Mouse (Mus musculus) kidney, embryonic 15.5 days (tissue): ENCODE measurements around the gene Slc5a11. TPM values are rescaled to one million over a fixed set of nuclear protein-coding genes. Genes with fewer than 3 reads are reported as not detected.

Source experiments
- ATAC-seq: fragments of 200-750 bp; cut with Nextera tagmentation; replicated peaks from 2 replicates; pipeline ENCODE4 v1.8.0; 2017; ENCODE audit warnings: moderate TSS enrichment; ENCODE audit not compliant: low FRiP score
- H3K27ac ChIP-seq: fragments of 300-500 bp; sonication (generic); 2 replicates; pipeline ENCODE4 v1.5.1; 2015; ENCODE audit warnings: mild to moderate bottlenecking, inconsistent platforms
- H3K27me3 ChIP-seq: fragments of 300-500 bp; sonication (generic); 2 replicates; pipeline ENCODE4 v1.6.1; 2015; ENCODE audit warnings: inconsistent platforms
- H3K36me3 ChIP-seq: fragments of 300-500 bp; sonication (generic); 2 replicates; pipeline ENCODE4 v1.6.1; 2015; ENCODE audit warnings: inconsistent platforms
- H3K4me1 ChIP-seq: fragments of 300-500 bp; sonication (generic); 2 replicates; pipeline ENCODE4 v1.6.1; 2015; ENCODE audit warnings: inconsistent platforms
- H3K4me2 ChIP-seq: fragments of 300-500 bp; sonication (generic); 2 replicates; pipeline ENCODE4 v1.6.1; 2015; ENCODE audit warnings: moderate library complexity, mild to moderate bottlenecking, inconsistent platforms
- H3K4me3 ChIP-seq: fragments of 300-500 bp; sonication (generic); replicated peaks from 2 replicates; pipeline ENCODE4 v1.5.1; 2015; ENCODE audit warnings: mild to moderate bottlenecking, inconsistent platforms
- H3K9ac ChIP-seq: fragments of 300-500 bp; sonication (generic); 2 replicates; pipeline ENCODE4 v1.6.1; 2015; ENCODE audit warnings: mild to moderate bottlenecking, inconsistent platforms
- H3K9me3 ChIP-seq: fragments of 300-500 bp; sonication (generic); replicated peaks from 2 replicates; pipeline ENCODE4 v1.6.1; 2016; ENCODE audit warnings: inconsistent platforms
- WGBS: fragments of 180-500 bp; shearing (Covaris S2); methylation state at CpG from one replicate; pipeline ENCODE4 v1.1.7; 2015; ENCODE audit warnings: mixed read lengths; 5-methylcytosine and 5-hydroxymethylcytosine counted together
- polyA plus RNA-seq: library from polyadenylated mRNA; unstranded; fragments of >200 nt; fragmentation: Nextera tagmentation; extraction: Ambion mirVana; gene quantifications from 2 replicates; pipeline ENCODE4 v1.2.1, GENCODE M21; 2015

Slc5a11 gene
- polyA plus RNA-seq, 1 experiment from 2014 or later, result 3.1 TPM

GRCm38 (mm10) chr7:123248166-123248565 is 33.6 kb downstream of the Slc5a11 start:
- Histone ChIP-seq H3K4me2 (no peak overlapping the region), H3K27me3 (no peaks in the 10 kb centered on the region), H3K9ac (no peak overlapping the region), H3K9me3 (no peaks in the 10 kb centered on the region), H3K4me3 (no peak overlapping the region), H3K4me1 (no peaks in the 10 kb centered on the region), H3K27ac (no peak overlapping the region), H3K36me3 (no peaks in the 10 kb centered on the region)
- 34% methylated on average over 2 of the region's 2 CpGs for WGBS
- no peak for ATAC-seq

DNA sequence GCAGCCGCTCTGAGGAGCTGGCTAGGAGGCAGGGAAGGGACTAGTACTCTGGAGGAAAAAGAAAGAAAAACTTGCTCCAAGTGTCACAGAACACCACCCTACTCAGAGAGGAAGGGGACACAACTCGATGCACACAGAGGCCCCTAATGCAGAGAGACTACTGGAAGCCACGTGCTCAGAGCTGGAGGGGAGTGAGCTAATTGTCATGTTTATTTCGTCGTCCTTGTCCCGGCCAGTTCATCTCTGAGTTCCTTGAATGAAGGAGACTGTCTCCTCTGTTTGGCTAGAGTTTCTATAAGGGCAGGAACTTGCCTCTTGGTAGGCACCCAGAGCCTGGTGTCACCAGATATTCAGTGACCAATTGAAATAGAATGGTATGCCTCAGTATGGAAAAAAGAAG is 36.8 kb downstream of the Slc5a11 start:
- no peaks in the 10 kb centered on the region for H3K36me3 ChIP-seq
- ATAC-seq, result no peak
- WGBS, result 48% methylated on average over 6 of the region's 6 CpGs

GRCm38 (mm10) chr7:123253396-123253795 is 38.8 kb downstream of the Slc5a11 start:
- WGBS, result 79% methylated on average over 7 of the region's 7 CpGs
- Histone ChIP-seq H3K4me3 (no peak overlapping the region), H3K4me2 (no peak overlapping the region), H3K27ac (no peak overlapping the region), H3K9me3 (no peaks in the 10 kb centered on the region), H3K4me1 (no peaks in the 10 kb centered on the region), H3K9ac (no peak overlapping the region), H3K36me3 (no peaks in the 10 kb centered on the region), H3K27me3 (no peaks in the 10 kb centered on the region)
- ATAC-seq, result no peak

More for the DNA sequence above, 36.8 kb downstream of the Slc5a11 start:
- Histone ChIP-seq H3K9me3 (no peaks in the 10 kb centered on the region), H3K27me3 (no peaks in the 10 kb centered on the region), H3K4me2 (no peak overlapping the region), H3K9ac (no peak overlapping the region), H3K27ac (no peak overlapping the region), H3K4me1 (no peaks in the 10 kb centered on the region), H3K4me3 (no peak overlapping the region)

DNA sequence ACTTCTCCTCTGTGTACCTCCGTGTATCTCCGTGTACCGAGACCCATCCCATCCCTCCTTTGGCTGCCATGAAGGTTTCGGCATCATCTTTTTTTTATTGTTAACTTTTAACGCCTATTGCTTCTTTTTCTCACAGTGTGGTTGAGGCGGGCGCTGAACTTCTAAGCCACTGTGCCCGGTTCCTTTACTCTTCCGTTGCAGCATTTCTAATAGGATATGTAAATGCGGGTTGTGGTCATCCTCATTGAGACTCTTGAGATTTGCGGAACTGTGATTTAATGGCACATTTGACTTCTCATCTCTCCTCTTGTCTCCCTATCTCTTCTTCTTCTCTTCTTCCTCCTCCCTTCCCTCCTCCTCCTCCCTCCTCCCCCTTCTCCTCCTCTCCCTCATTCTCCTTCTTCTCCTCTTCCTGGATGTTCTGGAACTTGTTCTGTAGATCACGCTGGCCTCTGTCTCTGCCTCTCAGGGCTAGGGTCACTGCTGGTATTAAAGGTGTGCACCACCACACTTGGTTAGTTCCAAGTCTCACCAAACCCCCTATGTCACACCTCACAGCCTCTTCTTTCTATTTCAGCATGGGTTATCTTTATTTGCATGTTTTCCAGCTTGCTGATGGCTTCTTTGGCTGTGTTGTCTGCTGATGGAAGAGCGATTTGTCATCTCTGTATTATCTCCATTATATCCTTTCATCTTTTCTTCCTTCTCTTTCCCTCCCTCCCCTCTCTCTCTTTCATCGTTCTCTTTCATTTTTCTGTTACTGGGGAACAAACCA is 39.8 kb downstream of the Slc5a11 start:
- Histone ChIP-seq H3K27ac (no peak overlapping the region), H3K4me1 (no peaks in the 10 kb centered on the region)
- ATAC-seq, result no peak

DNA sequence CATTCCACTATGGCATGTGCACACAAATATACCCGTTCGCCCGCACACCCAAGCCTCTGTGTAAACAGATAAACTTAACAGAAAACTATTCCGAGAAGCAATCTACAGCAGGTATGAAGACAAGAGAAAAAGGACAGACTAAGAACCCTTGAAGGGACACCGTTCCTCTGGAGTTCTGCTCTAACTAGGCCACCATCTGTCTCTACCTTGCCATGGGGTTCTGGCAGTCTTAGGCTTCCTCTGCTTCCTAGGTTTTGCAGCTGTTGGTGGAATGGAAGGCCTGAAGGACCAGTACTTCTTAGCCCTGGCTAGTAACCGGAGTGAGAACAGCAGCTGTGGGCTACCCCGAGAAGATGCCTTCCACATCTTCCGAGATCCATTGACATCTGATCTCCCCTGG is 43.5 kb downstream of the Slc5a11 start:
- Histone ChIP-seq H3K4me1 (no peaks in the 10 kb centered on the region), H3K9ac (no peak overlapping the region), H3K36me3 (no peaks in the 10 kb centered on the region), H3K4me2 (no peak overlapping the region), H3K27me3 (no peaks in the 10 kb centered on the region), H3K4me3 (no peak overlapping the region), H3K9me3 (no peaks in the 10 kb centered on the region), H3K27ac (no peak overlapping the region)
- ATAC-seq, result no peak
- WGBS, result 83% methylated on average over 8 of the region's 8 CpGs

More for the DNA sequence above, 39.8 kb downstream of the Slc5a11 start:
- Histone ChIP-seq H3K4me2 (no peak overlapping the region), H3K27me3 (no peaks in the 10 kb centered on the region), H3K4me3 (no peak overlapping the region), H3K9ac (no peak overlapping the region), H3K36me3 (no peaks in the 10 kb centered on the region), H3K9me3 (no peaks in the 10 kb centered on the region)
- WGBS, result 92% methylated on average over 14 of the region's 14 CpGs

DNA sequence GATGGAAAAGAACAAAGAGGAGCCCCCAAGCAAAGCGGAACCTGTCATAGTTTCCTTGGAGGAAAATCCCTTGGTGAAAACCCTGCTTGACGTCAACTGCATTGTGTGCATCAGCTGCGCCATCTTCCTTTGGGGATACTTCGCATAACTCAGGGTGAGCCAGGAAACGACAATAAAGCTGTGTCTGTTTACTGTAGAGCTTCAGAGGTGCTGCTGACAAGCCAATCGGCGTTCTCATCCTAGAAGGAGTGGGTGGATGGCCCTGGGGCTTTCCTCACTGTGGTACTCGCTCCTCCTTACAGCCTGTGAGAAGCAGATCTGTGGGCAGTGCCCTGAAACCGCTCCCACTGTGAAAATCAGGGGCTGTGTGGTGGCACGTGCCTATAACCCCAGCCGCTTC is 58.5 kb downstream of the Slc5a11 start:
- ATAC-seq, result no peak
- 64% methylated on average over 11 of the region's 11 CpGs for WGBS

DNA sequence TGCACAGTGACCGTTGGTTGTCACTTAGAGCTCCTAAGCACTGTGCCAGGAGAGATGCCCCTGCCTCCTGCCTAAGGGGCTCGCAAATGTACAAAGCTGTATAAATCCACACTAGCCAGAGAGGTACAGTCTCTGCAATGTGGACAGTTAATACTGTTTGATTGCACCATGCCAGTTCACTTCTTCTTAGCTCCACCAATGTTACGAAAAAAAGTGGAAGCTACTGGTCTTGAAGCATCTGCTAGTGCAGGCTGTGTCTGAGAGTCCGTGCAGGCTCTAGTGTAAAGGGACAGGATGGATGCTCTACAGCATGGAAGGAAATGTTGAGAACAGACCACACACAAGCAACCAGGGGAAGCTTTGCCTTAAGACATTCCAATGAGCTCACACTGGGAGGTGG is 62.0 kb downstream of the Slc5a11 start:
- H3K4me2 ChIP-seq, result no peak overlapping the region
- no peak overlapping the region for H3K27ac ChIP-seq
- no peaks in the 10 kb centered on the region for H3K4me1 ChIP-seq
- H3K36me3 ChIP-seq, result peaks cover 40% of the 10 kb centered on the region
- no peak overlapping the region for H3K9ac ChIP-seq
- H3K4me3 ChIP-seq, result no peak overlapping the region
- ATAC-seq, result no peak
- WGBS, result 94% methylated on average over 4 of the region's 4 CpGs
- H3K27me3 ChIP-seq, result no peaks in the 10 kb centered on the region
- H3K9me3 ChIP-seq, result no peaks in the 10 kb centered on the region

More for the DNA sequence above, 58.5 kb downstream of the Slc5a11 start:
- H3K36me3 ChIP-seq, result peaks cover 16% of the 10 kb centered on the region
- no peak overlapping the region for H3K27ac ChIP-seq
- no peak overlapping the region for H3K9ac ChIP-seq
- H3K4me2 ChIP-seq, result no peak overlapping the region
- H3K27me3 ChIP-seq, result no peaks in the 10 kb centered on the region
- H3K4me1 ChIP-seq, result no peaks in the 10 kb centered on the region
- no peaks in the 10 kb centered on the region for H3K9me3 ChIP-seq
- no peak overlapping the region for H3K4me3 ChIP-seq

DNA sequence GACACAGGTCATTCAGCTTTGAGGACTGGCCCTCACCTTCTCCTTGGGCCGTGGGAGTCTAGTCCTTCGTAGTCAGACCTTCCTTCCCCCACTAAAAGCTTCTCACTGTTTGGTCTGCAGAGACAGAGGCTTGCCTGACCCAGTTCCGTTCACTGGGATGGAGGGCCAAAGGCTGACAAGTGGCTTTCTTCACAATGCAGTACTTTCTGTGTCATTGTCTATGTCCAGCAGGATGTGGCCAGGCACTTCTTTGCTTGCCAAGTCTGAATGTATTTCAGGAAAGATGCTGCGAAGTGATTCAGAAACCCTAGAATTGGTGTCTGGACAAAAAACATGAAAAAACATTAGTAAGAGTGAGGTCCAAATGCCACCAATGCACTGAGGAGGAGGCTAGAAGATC is 65.2 kb downstream of the Slc5a11 start:
- 82% methylated on average over 4 of the region's 4 CpGs for WGBS
- ATAC-seq, result no peak
- no peaks in the 10 kb centered on the region for H3K27me3 ChIP-seq
- no peak overlapping the region for H3K4me3 ChIP-seq
- no peak overlapping the region for H3K27ac ChIP-seq
- no peak overlapping the region for H3K9ac ChIP-seq
- no peaks in the 10 kb centered on the region for H3K9me3 ChIP-seq
- peaks cover 57% of the 10 kb centered on the region for H3K36me3 ChIP-seq
- no peaks in the 10 kb centered on the region for H3K4me1 ChIP-seq
- no peak overlapping the region for H3K4me2 ChIP-seq

DNA sequence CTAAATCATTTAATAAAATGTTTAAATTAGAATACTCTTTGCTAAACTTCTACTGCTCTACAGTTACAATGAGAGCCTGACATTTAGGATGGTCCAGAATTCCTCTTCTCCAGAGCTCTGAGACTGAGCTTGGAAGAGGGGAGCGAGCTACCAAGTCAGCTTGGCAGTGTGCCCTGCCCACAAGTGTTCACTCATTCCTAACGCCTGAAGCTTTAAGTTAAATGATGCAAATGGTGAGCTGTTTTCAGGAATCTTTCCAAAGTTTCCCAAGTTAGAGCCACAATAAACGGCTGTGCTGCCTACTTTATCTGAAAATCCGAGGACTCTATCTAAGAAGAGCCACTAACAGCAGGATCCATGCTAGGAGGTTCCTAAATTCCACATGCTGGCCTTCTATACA is 69.2 kb downstream of the Slc5a11 start:
- peaks cover 64% of the 10 kb centered on the region for H3K36me3 ChIP-seq
- no peak overlapping the region for H3K4me2 ChIP-seq
- H3K27ac ChIP-seq, result no peak overlapping the region
- ATAC-seq, result no peak
- H3K4me1 ChIP-seq, result no peaks in the 10 kb centered on the region
- no peak overlapping the region for H3K9ac ChIP-seq
- 81% methylated on average over 4 of the region's 4 CpGs for WGBS
- no peaks in the 10 kb centered on the region for H3K27me3 ChIP-seq
- no peak overlapping the region for H3K4me3 ChIP-seq
- no peaks in the 10 kb centered on the region for H3K9me3 ChIP-seq

- Histone ChIP-seq H3K9me3 (no peaks in the 10 kb centered on the region), H3K27ac (no peak overlapping the region), H3K4me3 (no peak overlapping the region), H3K4me1 (peaks cover 4% of the 10 kb centered on the region; the same call in 1 of the 2 replicates), H3K4me2 (no peak overlapping the region), H3K27me3 (no peaks in the 10 kb centered on the region), H3K36me3 (peaks cover 68% of the 10 kb centered on the region), H3K9ac (no peak overlapping the region)
- WGBS, result 95% methylated on average over 5 of the region's 5 CpGs
- ATAC-seq, result no peak
These were observed 71.3 kb downstream of the Slc5a11 start for GRCm38 (mm10) chr7:123285896-123286295.

DNA sequence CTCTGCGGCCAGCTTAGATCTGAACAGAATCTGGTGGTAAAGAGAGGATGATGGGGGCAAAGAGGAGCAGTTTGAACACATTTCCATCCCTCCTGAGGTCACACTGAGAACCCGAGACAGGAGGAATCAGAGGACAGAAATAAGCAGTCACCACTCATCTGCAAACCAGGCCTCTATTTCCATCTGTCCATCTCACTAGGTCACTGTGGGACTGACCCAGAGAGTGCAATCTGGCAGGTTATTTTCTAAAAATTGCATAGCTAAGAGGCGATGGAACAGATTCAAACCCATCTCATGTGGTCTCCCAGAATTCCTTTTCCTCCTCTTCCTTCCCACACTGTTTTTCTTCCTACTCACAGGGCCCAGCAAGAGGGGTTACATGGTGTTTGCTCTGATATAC is 73.3 kb downstream of the Slc5a11 start:
- peaks cover 82% of the 10 kb centered on the region for H3K36me3 ChIP-seq

DNA sequence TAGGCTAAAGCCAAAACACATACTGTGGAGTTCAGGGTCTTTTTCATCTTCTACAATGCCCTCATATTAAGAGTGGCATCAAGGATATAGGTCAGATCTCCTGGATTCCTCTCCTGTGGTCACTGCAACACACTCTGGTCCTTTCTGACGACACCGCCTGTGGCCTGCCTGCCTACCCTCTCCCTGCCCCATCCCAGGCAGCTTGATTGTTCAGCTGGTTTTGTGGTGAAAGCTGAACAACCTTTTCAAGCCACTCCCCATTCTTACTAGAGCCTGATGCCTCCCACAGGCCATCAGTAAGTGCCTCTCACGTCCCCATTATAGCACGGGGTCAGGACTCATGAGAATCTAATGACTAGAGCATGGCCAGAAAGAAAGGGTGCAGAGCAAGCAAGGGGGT is 74.6 kb downstream of the Slc5a11 start:
- H3K4me2 ChIP-seq, result no peak overlapping the region
- no peak overlapping the region for H3K27ac ChIP-seq
- H3K36me3 ChIP-seq, result peaks cover 88% of the 10 kb centered on the region
- no peaks in the 10 kb centered on the region for H3K27me3 ChIP-seq
- ATAC-seq, result no peak
- H3K4me1 ChIP-seq, result peaks cover 8% of the 10 kb centered on the region; the same call in 1 of the 2 replicates
- no peak overlapping the region for H3K9ac ChIP-seq
- H3K4me3 ChIP-seq, result no peak overlapping the region
- WGBS, result 59% methylated on average over 4 of the region's 4 CpGs
- no peaks in the 10 kb centered on the region for H3K9me3 ChIP-seq

More for the DNA sequence above, 73.3 kb downstream of the Slc5a11 start:
- Histone ChIP-seq H3K9me3 (no peaks in the 10 kb centered on the region), H3K4me1 (peaks cover 8% of the 10 kb centered on the region; the same call in 1 of the 2 replicates), H3K27me3 (no peaks in the 10 kb centered on the region), H3K9ac (no peak overlapping the region), H3K4me3 (no peak overlapping the region), H3K4me2 (no peak overlapping the region), H3K27ac (no peak overlapping the region)
- WGBS, result 93% methylated on average over 3 of the region's 3 CpGs
- no peak for ATAC-seq

GRCm38 (mm10) chr7:123291942-123292341 is 77.4 kb downstream of the Slc5a11 start:
- Histone ChIP-seq H3K4me1 (peaks cover 8% of the 10 kb centered on the region; the same call in 1 of the 2 replicates), H3K27me3 (no peaks in the 10 kb centered on the region), H3K9ac (no peak overlapping the region), H3K36me3 (peaks cover 89% of the 10 kb centered on the region), H3K4me2 (no peak overlapping the region), H3K27ac (no peak overlapping the region), H3K4me3 (no peak overlapping the region), H3K9me3 (no peaks in the 10 kb centered on the region)
- ATAC-seq, result no peak
- WGBS, result 66% methylated on average over 8 of the region's 8 CpGs
